Mouse (Mus musculus) liver, adult 2 months (tissue): ENCODE results near the gene Yipf4. TPM values are rescaled to one million over a fixed set of nuclear protein-coding genes. Genes with fewer than 3 reads are reported as not detected.

ENCODE experiments used
- DNase-seq: peaks from one replicate; pipeline ENCODE4 v3.0.0-alpha.2; 2011; ENCODE audit warnings: low read depth, low spot score; ENCODE audit errors: extremely low read depth
- H3K27ac ChIP-seq: fragments of 200-500 bp; replicated peaks from 2 replicates; pipeline ENCODE4 v1.5.1; 2012; ENCODE audit warnings: low read depth, mild to moderate bottlenecking, control low read depth, inconsistent platforms, low read length; ENCODE audit not compliant: insufficient read depth
- H3K27me3 ChIP-seq: fragments of 200-500 bp; 2 replicates; pipeline ENCODE4 v1.6.1; 2012; ENCODE audit warnings: mild to moderate bottlenecking, moderate library complexity, low read length, inconsistent platforms; ENCODE audit not compliant: control insufficient read depth, insufficient read depth
- H3K36me3 ChIP-seq: fragments of 200-500 bp; 2 replicates; pipeline ENCODE4 v1.6.1; 2012; ENCODE audit warnings: low read length, inconsistent platforms; ENCODE audit not compliant: control insufficient read depth, insufficient read depth
- H3K4me1 ChIP-seq: fragments of 200-500 bp; 2 replicates; pipeline ENCODE4 v1.6.1; 2011; ENCODE audit warnings: low read length; ENCODE audit not compliant: control insufficient read depth, insufficient read depth
- H3K4me3 ChIP-seq: fragments of 200-500 bp; 2 replicates; pipeline ENCODE4 v1.5.1; 2011; ENCODE audit warnings: low read depth, mild to moderate bottlenecking, control low read depth, low read length, moderate library complexity; ENCODE audit not compliant: insufficient read depth
- H3K79me2 ChIP-seq: fragments of 200-500 bp; 2 replicates; pipeline ENCODE4 v1.6.1; 2012; ENCODE audit warnings: inconsistent platforms, mild to moderate bottlenecking, low read length, moderate library complexity; ENCODE audit not compliant: control insufficient read depth, insufficient read depth
- H3K9ac ChIP-seq: fragments of 200-500 bp; 2 replicates; pipeline ENCODE4 v1.6.1; 2012; ENCODE audit warnings: low read depth, mild to moderate bottlenecking, control low read depth, inconsistent platforms, low read length
- CTCF ChIP-seq: fragments of 200-500 bp; IDR thresholded peaks from 2 replicates; pipeline ENCODE4 v1.5.1; 2011; ENCODE audit warnings: low read depth, low read length, control low read depth
- POLR2A ChIP-seq: fragments of 200-500 bp; IDR thresholded peaks from 2 replicates; pipeline ENCODE4 v1.6.1; 2011; ENCODE audit warnings: low read length, control low read depth; ENCODE audit not compliant: insufficient read depth; ENCODE audit errors: extremely low read depth
- WGBS: fragments of 180-500 bp; shearing (Covaris S2); methylation state at CpG from one replicate; pipeline ENCODE4 v1.1.7; 2018; 5-methylcytosine and 5-hydroxymethylcytosine counted together
- polyA plus RNA-seq: library from polyadenylated mRNA; depleted of rRNA; stranded (reverse); fragments of >200 nt; gene quantifications from 2 replicates; pipeline ENCODE4 v1.2.3, GENCODE M21; 2012
- total RNA-seq: library from RNA; depleted of rRNA; stranded (reverse); fragments of >200 nt; gene quantifications from 2 replicates; pipeline ENCODE4 v1.2.3, GENCODE M21; 2014

Gene Yipf4
- total and polyA plus RNA-seq, 2 experiments: 27.4 to 30.3 TPM

DNA sequence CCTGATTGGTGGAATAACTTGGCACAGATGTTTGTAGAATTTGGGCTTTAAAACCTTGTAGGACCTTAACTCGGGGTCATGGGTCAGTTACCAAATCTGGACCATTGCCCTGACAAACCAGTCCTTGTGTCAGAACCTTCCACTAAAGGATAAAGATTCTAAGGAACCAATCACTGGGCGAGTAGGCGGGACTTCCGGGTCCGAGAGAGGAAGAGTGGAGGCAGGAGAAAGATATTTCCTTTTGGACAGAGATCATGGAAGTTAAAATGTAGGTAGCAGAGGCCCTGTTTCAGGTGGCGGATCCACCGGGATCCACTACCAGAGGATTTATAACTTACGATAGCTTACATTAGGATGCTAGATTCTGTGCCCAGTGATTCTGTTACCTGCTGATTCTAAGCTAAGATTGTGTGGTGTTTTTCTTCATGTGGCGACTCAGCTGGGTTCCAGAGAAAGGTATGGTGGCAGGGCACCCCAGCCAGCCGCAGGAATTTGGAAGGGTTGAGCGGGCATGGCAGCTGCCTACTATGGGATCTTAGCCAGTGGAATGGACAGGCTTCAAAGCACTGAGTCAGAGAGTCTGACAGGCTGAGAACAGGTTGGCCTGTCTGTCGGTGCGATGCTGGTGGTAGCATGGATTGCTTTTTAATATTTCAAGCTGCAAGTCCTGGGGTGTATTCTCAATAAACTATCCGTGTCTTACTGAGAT, 8.8 kb upstream of the Yipf4 start:
- H3K79me2 ChIP-seq: no peaks in the 10 kb centered on the region
- DNase-seq: no peak
- H3K27ac ChIP-seq: no peak overlapping the region
- no peak overlapping the region for H3K9ac ChIP-seq
- no peaks in the 10 kb centered on the region for H3K27me3 ChIP-seq
- H3K36me3 ChIP-seq: no peaks in the 10 kb centered on the region
- no peaks in the 10 kb centered on the region for H3K4me1 ChIP-seq
- TF ChIP-seq POLR2A: no peak
- no peak for TF ChIP-seq CTCF
- H3K4me3 ChIP-seq: no peak overlapping the region
- 90% methylated on average over 14 of the region's 14 CpGs for WGBS

DNA sequence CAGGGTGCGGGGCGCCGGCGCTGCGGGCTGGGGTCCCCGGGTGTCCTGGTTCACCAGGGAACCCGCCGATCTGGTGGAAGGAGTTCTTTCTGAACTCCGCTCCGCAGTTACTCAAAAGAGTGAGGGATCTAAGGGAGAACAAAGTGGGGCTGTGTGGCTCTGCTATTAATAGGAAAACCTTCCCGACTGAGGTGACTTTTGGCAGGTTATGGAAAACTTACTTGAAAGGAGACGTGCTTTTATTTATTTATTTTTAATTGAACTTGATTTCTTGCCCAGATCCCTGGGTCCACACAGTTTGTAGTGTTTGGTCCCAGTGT, 568 bp downstream of the Yipf4 start:
- Histone ChIP-seq H3K4me3 (peak overlapping the region; percentile 100), H3K27me3 (no peaks in the 10 kb centered on the region), H3K9ac (peak overlapping the region; percentile 100), H3K27ac (peak overlapping the region; percentile 100), H3K4me1 (peaks cover 4% of the 10 kb centered on the region; the same call in 1 of the 2 replicates), H3K36me3 (peaks cover 21% of the 10 kb centered on the region), H3K79me2 (peaks cover 2% of the 10 kb centered on the region; the same call in 1 of the 2 replicates)
- DNase-seq: peak; percentile 69
- TF ChIP-seq POLR2A: 0 out of 2 replicates have a peak, but pooled peaks have one; percentile 43
- TF ChIP-seq CTCF: no peak
- WGBS: under 1% methylated on average over 12 of the region's 12 CpGs

DNA sequence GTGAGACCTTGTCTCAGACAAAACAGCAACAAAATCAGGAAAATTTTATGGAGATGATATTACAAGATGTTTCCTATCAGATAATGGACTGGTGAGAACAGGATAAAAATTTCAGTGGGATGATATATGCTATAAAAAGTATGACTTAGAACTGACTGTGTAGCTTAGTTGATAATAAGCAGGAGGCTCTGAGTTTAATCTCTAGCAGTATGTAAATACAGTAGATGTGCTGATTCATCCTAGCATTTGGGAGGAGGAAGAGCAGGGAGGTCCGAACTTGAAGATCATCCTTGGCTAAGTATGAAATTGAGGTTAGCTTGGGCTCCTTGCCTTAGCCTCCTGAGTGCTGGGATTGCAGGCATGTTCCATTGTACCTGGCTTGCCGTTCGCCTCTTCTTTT, 2.3 kb downstream of the Yipf4 start:
- 93% methylated on average over 3 of the region's 3 CpGs for WGBS
- peaks cover 2% of the 10 kb centered on the region; the same call in 1 of the 2 replicates for H3K79me2 ChIP-seq
- H3K4me1 ChIP-seq: peaks cover 4% of the 10 kb centered on the region; the same call in 1 of the 2 replicates
- H3K36me3 ChIP-seq: peaks cover 32% of the 10 kb centered on the region
- H3K27ac ChIP-seq: no peak overlapping the region
- H3K4me3 ChIP-seq: no peak overlapping the region
- no peak overlapping the region for H3K9ac ChIP-seq
- TF ChIP-seq POLR2A (no peak), CTCF (no peak)
- H3K27me3 ChIP-seq: no peaks in the 10 kb centered on the region
- no peak for DNase-seq

DNA sequence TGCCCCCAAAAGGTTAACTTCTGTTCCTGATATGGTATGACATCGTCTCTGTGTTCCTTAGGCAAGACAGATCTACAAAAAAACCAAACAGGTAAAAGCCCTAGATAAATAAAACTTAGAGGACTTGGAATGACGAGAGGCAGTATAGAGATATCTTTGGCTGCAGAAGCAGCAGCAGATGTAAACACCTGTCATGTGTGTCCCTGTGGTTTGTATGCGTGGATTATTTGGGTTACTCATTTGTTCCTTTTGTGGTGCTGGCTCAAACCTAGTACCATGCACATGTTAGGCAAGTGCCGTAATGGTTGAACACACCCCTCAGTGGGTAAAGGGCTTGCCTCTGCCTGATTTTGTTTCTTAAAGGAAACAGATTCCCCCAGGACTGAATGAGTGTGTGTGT, 10.9 kb downstream of the Yipf4 start:
- no peaks in the 10 kb centered on the region for H3K27me3 ChIP-seq
- WGBS: 95% methylated on average over 4 of the region's 4 CpGs
- no peak for DNase-seq
- H3K79me2 ChIP-seq: no peaks in the 10 kb centered on the region
- TF ChIP-seq CTCF: no peak
- TF ChIP-seq POLR2A: no peak
- H3K9ac ChIP-seq: no peak overlapping the region
- H3K4me1 ChIP-seq: no peaks in the 10 kb centered on the region
- no peak overlapping the region for H3K27ac ChIP-seq
- H3K36me3 ChIP-seq: peaks cover 44% of the 10 kb centered on the region
- H3K4me3 ChIP-seq: no peak overlapping the region

DNA sequence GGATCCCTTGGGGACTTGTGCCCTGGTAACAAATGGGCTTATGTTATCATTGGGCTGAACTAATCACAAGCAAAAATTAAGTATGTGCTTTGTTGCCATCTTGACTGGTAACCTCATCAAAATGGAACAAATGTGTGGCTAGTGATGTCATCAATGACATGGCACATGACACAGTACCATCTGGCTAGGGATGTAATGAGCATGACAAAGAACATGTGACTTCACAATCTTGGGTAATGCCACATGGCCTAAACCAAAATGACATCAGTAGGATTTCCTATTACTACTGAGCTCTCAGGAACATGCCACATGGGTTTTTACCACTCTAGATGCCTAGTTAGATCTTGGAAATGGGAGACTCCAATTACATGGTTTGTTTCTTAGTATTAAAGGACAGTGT, 11.8 kb downstream of the Yipf4 start:
- Histone ChIP-seq H3K27me3 (no peaks in the 10 kb centered on the region), H3K4me3 (no peak overlapping the region), H3K4me1 (no peaks in the 10 kb centered on the region), H3K9ac (no peak overlapping the region), H3K79me2 (no peaks in the 10 kb centered on the region), H3K36me3 (peaks cover 36% of the 10 kb centered on the region), H3K27ac (no peak overlapping the region)
- DNase-seq: no peak
- TF ChIP-seq CTCF: no peak
- no peak for TF ChIP-seq POLR2A

DNA sequence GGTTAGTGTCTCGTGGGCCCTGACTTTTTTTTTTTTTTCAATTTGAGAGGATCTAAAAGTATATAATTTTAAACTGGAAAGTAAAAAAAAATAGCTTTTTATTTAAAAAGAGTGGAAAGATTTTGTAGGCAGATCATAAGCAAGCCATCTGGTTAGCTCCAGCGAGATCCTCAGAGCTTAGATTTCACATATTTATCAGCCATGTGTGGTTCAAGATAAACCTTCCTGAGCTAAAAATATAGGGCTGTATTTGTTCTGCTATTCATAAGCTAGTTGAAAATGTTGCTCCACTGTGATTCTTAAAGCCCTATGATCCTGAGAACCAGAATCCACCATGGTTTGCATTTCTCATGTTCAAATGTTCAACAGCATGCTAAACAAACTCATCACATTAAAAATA, 18.6 kb downstream of the Yipf4 start:
- no peak overlapping the region for H3K9ac ChIP-seq
- no peaks in the 10 kb centered on the region for H3K27me3 ChIP-seq
- H3K36me3 ChIP-seq: no peaks in the 10 kb centered on the region
- no peaks in the 10 kb centered on the region for H3K79me2 ChIP-seq
- WGBS: 83% methylated on average over 2 of the region's 2 CpGs
- H3K4me3 ChIP-seq: no peak overlapping the region
- DNase-seq: no peak
- H3K27ac ChIP-seq: no peak overlapping the region
- TF ChIP-seq CTCF: no peak
- TF ChIP-seq POLR2A: no peak
- no peaks in the 10 kb centered on the region for H3K4me1 ChIP-seq
